Mouse (Mus musculus): ENCODE measurements around the gene Bean1. TPM values are rescaled to one million over a fixed set of nuclear protein-coding genes. Genes with fewer than 3 reads are reported as not detected.
"Not testable (repeated sequence)": the region's sequence is repeated elsewhere in the genome, so short reads cannot be mapped to it uniquely, and the experiment has no call there.

The Bean1 gene
- total and polyA plus RNA-seq, 2 experiments from 2014 or later, result 9.2 to 32.5 TPM

- Histone ChIP-seq H3K4me3 (ENCODE audit: low read length) (peak within 1 kb of the TSS; percentile 92), H3K36me3 (ENCODE audit: insufficient read depth, low read length) (peaks cover 7% of the 10 kb centered on the region; the same call in 1 of the 2 replicates), H3K4me1 (ENCODE audit: insufficient read depth, low read length) (peaks cover 6% of the 10 kb centered on the region), H3K27ac (peak within 1 kb of the TSS; percentile 81), H3K27me3 (ENCODE audit: insufficient read depth, low read length) (no peaks in the 10 kb centered on the region), H3K9me3 (ENCODE audit: low read length) (no peaks in the 10 kb centered on the region), H3K9ac (replicated peaks; ENCODE audit: low read length) (peak within 1 kb of the TSS; percentile 89), H3K4me2 (ENCODE audit: low read depth, low read length) (peak within 1 kb of the TSS; percentile 82)
- DNase-seq (ENCODE audit: low spot score) (peak; percentile 89), ATAC-seq (peak; percentile 94)
- TF ChIP-seq CTCF (IDR thresholded peaks at IDR 0.05; ENCODE audit: low read depth), result no peak
- under 1% methylated on average over 28 of the region's 28 CpGs for WGBS
These were observed 78.0 kb downstream of the Bean1 start, which contains the start of gene Tk2 for GRCm38 (mm10) chr8:104248276-104248675. Gene Tk2, minus strand, starts transcription at chr8:104248558.

- ATAC-seq, result no peak
- DNase-seq (ENCODE audit: low spot score), result no peak
- no peak overlapping the region for H3K4me2 ChIP-seq (ENCODE audit: low read depth, low read length)
- no peaks in the 10 kb centered on the region for H3K36me3 ChIP-seq (ENCODE audit: insufficient read depth, low read length)
- peaks cover 6% of the 10 kb centered on the region for H3K4me1 ChIP-seq (ENCODE audit: insufficient read depth, low read length)
- TF ChIP-seq CTCF (IDR thresholded peaks at IDR 0.05; ENCODE audit: low read depth), result no peak
- H3K9ac ChIP-seq (replicated peaks; ENCODE audit: low read length), result no peak overlapping the region
- H3K27me3 ChIP-seq (ENCODE audit: insufficient read depth, low read length), result no peaks in the 10 kb centered on the region
- no peak overlapping the region for H3K4me3 ChIP-seq (ENCODE audit: low read length)
- no peak overlapping the region for H3K27ac ChIP-seq
- no peaks in the 10 kb centered on the region for H3K9me3 ChIP-seq (ENCODE audit: low read length)
- 88% methylated on average over 7 of the region's 7 CpGs for WGBS
These were observed 79.3 kb downstream of the Bean1 start for GRCm38 (mm10) chr8:104249442-104249996.

- peak within 1 kb of the TSS; percentile 92 for H3K4me2 ChIP-seq (ENCODE audit: low read depth, low read length)
- H3K4me1 ChIP-seq (ENCODE audit: insufficient read depth, low read length), result peaks cover 6% of the 10 kb centered on the region
- 0 out of 2 replicates have a peak within 1 kb of the TSS, but pooled peaks have one; percentile 32 for H3K27ac ChIP-seq
- peak; percentile 82 for ATAC-seq
- H3K27me3 ChIP-seq (ENCODE audit: insufficient read depth, low read length), result no peaks in the 10 kb centered on the region
- peak; percentile 38; the same call in 1 of the 2 replicates for TF ChIP-seq CTCF (IDR thresholded peaks at IDR 0.05; ENCODE audit: low read depth)
- peak; percentile 96 for DNase-seq (ENCODE audit: low spot score)
- no peaks in the 10 kb centered on the region for H3K36me3 ChIP-seq (ENCODE audit: insufficient read depth, low read length)
- no peaks in the 10 kb centered on the region for H3K9me3 ChIP-seq (ENCODE audit: low read length)
- H3K9ac ChIP-seq (replicated peaks; ENCODE audit: low read length), result peak within 1 kb of the TSS; percentile 40
- H3K4me3 ChIP-seq (ENCODE audit: low read length), result peak within 1 kb of the TSS; percentile 72
- WGBS, result 4% methylated on average over 41 of the region's 41 CpGs
These were observed 80.5 kb downstream of the Bean1 start, which contains the start of gene Cklf for GRCm38 (mm10) chr8:104250439-104251367. Gene Cklf, plus strand, starts transcription at chr8:104250861.

GRCm38 (mm10) chr8:104251461-104251860, 81.2 kb downstream of the Bean1 start:
- Histone ChIP-seq H3K4me3 (ENCODE audit: low read length) (peak overlapping the region; percentile 72), H3K9ac (replicated peaks; ENCODE audit: low read length) (peak overlapping the region; percentile 40; the same call in 1 of the 2 replicates), H3K4me1 (ENCODE audit: insufficient read depth, low read length) (peaks cover 6% of the 10 kb centered on the region), H3K4me2 (ENCODE audit: low read depth, low read length) (peak overlapping the region; percentile 92), H3K27me3 (ENCODE audit: insufficient read depth, low read length) (no peaks in the 10 kb centered on the region), H3K36me3 (ENCODE audit: insufficient read depth, low read length) (no peaks in the 10 kb centered on the region), H3K27ac (no peak overlapping the region), H3K9me3 (ENCODE audit: low read length) (no peaks in the 10 kb centered on the region)
- ATAC-seq, result no peak
- TF ChIP-seq CTCF (IDR thresholded peaks at IDR 0.05; ENCODE audit: low read depth), result no peak
- DNase-seq (ENCODE audit: low spot score), result no peak
- under 1% methylated on average over 7 of the region's 7 CpGs for WGBS

- no peak overlapping the region for H3K4me3 ChIP-seq (ENCODE audit: low read length)
- 86% methylated on average over 3 of the region's 3 CpGs for WGBS
- H3K27ac ChIP-seq, result no peak overlapping the region
- H3K27me3 ChIP-seq (ENCODE audit: insufficient read depth, low read length), result no peaks in the 10 kb centered on the region
- ATAC-seq (no peak), DNase-seq (ENCODE audit: low spot score) (no peak)
- no peak overlapping the region for H3K4me2 ChIP-seq (ENCODE audit: low read depth, low read length)
- TF ChIP-seq CTCF (IDR thresholded peaks at IDR 0.05; ENCODE audit: low read depth), result peak; percentile 48
- no peak overlapping the region for H3K9ac ChIP-seq (replicated peaks; ENCODE audit: low read length)
- H3K9me3 ChIP-seq (ENCODE audit: low read length), result no peaks in the 10 kb centered on the region
- peaks cover 6% of the 10 kb centered on the region; the same call in 1 of the 2 replicates for H3K4me1 ChIP-seq (ENCODE audit: insufficient read depth, low read length)
- H3K36me3 ChIP-seq (ENCODE audit: insufficient read depth, low read length), result peaks cover 2% of the 10 kb centered on the region
These were observed 82.8 kb downstream of the Bean1 start for GRCm38 (mm10) chr8:104253016-104253415.

GRCm38 (mm10) chr8:104261802-104262201, 91.6 kb downstream of the Bean1 start:
- H3K36me3 ChIP-seq (ENCODE audit: insufficient read depth, low read length); H3K4me3 ChIP-seq (ENCODE audit: low read length); H3K9me3 ChIP-seq (ENCODE audit: low read length); DNase-seq (ENCODE audit: low spot score); H3K27ac ChIP-seq; H3K4me1 ChIP-seq (ENCODE audit: insufficient read depth, low read length); H3K4me2 ChIP-seq (ENCODE audit: low read depth, low read length); H3K9ac ChIP-seq (replicated peaks; ENCODE audit: low read length); H3K27me3 ChIP-seq (ENCODE audit: insufficient read depth, low read length); ATAC-seq: not testable (repeated sequence)
- 87% methylated on average over 5 of the region's 5 CpGs for WGBS

GRCm38 (mm10) chr8:104264271-104264935, 94.2 kb downstream of the Bean1 start:
- DNase-seq (ENCODE audit: low spot score); ATAC-seq; H3K4me1 ChIP-seq (ENCODE audit: insufficient read depth, low read length); H3K4me2 ChIP-seq (ENCODE audit: low read depth, low read length); H3K36me3 ChIP-seq (ENCODE audit: insufficient read depth, low read length); H3K9ac ChIP-seq (replicated peaks; ENCODE audit: low read length); H3K4me3 ChIP-seq (ENCODE audit: low read length); H3K9me3 ChIP-seq (ENCODE audit: low read length); H3K27me3 ChIP-seq (ENCODE audit: insufficient read depth, low read length); H3K27ac ChIP-seq: not testable (repeated sequence)
- WGBS, result 90% methylated on average over 22 of the region's 22 CpGs
